ENCODE assay signal across 29 mouse cellular contexts in the genomic region with DNA sequence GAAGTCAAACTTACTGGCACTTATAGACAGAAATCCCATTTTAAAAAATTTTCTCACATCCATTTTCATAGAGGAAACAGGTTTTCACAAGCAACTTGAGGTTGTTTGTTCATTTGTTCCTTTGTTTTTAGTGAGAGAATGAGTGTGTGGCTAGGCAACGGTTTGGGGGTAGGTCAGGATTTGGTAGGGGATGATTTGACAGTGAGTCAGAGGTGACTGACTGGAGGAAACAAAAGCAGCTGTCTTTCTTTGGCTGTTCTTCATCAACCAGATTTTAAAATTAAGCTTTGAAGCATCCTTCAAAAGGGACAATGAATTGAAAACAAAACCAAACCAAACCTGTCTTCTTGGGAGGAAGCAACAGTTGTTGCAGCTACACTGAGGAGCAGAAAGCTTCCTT. TPM values are rescaled to one million over a fixed set of nuclear protein-coding genes. Genes with fewer than 3 reads are reported as not detected.
DNase-seq lines count a peak whose midpoint lies in the region; ATAC-seq and TF ChIP-seq lines count a peak whose summit lies in the region.
"Had no signal": no experiment of that assay in that cellular context is flagged by ENCODE, and none has a peak within 500 bp of the region (broad histone marks: within the 10 kb centered on the region; RNA-seq: fewer than 3 reads in every experiment).

No protein-coding gene starts in this region.

- no peak overlapping the region for H3K9ac ChIP-seq in CH12.LX (ENCODE audit: insufficient read depth, low read depth)
- H3K9ac ChIP-seq in lung, postnatal 0 days (replicated peaks; ENCODE audit: low read depth): no peak overlapping the region
- H3K9ac ChIP-seq: embryonic facial prominence, embryonic 13.5 days; embryonic facial prominence, embryonic 15.5 days; forebrain, embryonic 12.5 days had no signal

- TF ChIP-seq POLR2A in CH12.LX (IDR thresholded peaks at IDR 0.05; ENCODE audit: low read depth, low read length): no peak

- no peak for TF ChIP-seq EP300 in CH12.LX (IDR thresholded peaks at IDR 0.05; ENCODE audit: low read length)
- TF ChIP-seq EP300 in lung, postnatal 0 days (IDR thresholded peaks at IDR 0.05): no peak

- H3K27ac ChIP-seq in gastrocnemius, adult 2 months: peak overlapping the region; percentile 61
- no peak overlapping the region for H3K27ac ChIP-seq in CH12.LX (ENCODE audit: insufficient read depth, low read depth)
- no peak overlapping the region for H3K27ac ChIP-seq in limb, embryonic 10.5 days
- no peak overlapping the region for H3K27ac ChIP-seq in lung, postnatal 0 days (ENCODE audit: low read length)
- H3K27ac ChIP-seq: embryonic facial prominence, embryonic 13.5 days; embryonic facial prominence, embryonic 15.5 days; forebrain, embryonic 10.5 days; forebrain, embryonic 12.5 days had no signal

- dilution Hi-C loops in CH12.LX (cut with MboI; ENCODE audit: extremely low pct_ligation_motif_present, extremely low pct_unique_long_range_greater_than_20kb, low sequenced_read_pairs): no loop called here

- H3K4me2 ChIP-seq in CH12.LX (ENCODE audit: insufficient read depth, low read depth, poor library complexity, severe bottlenecking): peak overlapping the region; percentile 18; the same call in 1 of the 2 replicates
- H3K4me2 ChIP-seq in lung, postnatal 0 days (replicated peaks; ENCODE audit: low read depth, low read length): no peak overlapping the region
- H3K4me2 ChIP-seq: embryonic facial prominence, embryonic 13.5 days; embryonic facial prominence, embryonic 15.5 days; forebrain, embryonic 12.5 days had no signal

- no peak overlapping the region for H3K4me3 ChIP-seq in gastrocnemius, adult 2 months
- H3K4me3 ChIP-seq in CH12.LX (replicated peaks in 1 of 3; ENCODE audit: low read depth in 2 of 3, low read length in 2 of 3, poor library complexity in 1 of 3): no peak overlapping the region
- H3K4me3 ChIP-seq in limb, embryonic 10.5 days: no peak overlapping the region
- no peak overlapping the region for H3K4me3 ChIP-seq in lung, postnatal 0 days (ENCODE audit: low read depth, low read length)
- H3K4me3 ChIP-seq: embryonic facial prominence, embryonic 13.5 days; embryonic facial prominence, embryonic 15.5 days; erythroblast, embryonic 14.5 days; forebrain, embryonic 10.5 days; forebrain, embryonic 12.5 days had no signal

- H3K27me3 ChIP-seq in CH12.LX (replicated peaks): no peaks in the 10 kb centered on the region
- no peaks in the 10 kb centered on the region for H3K27me3 ChIP-seq in limb, embryonic 10.5 days (ENCODE audit: low read depth, poor library complexity, severe bottlenecking)
- no peaks in the 10 kb centered on the region for H3K27me3 ChIP-seq in lung, postnatal 0 days (replicated peaks; ENCODE audit: insufficient read depth, low read length)
- H3K27me3 ChIP-seq: embryonic facial prominence, embryonic 13.5 days; embryonic facial prominence, embryonic 15.5 days; forebrain, embryonic 12.5 days had no signal

- H3K36me3 ChIP-seq in CH12.LX (replicated peaks in 1 of 2; ENCODE audit: control insufficient read depth in 1 of 2, insufficient read depth in 1 of 2, low read length in 1 of 2): no peaks in the 10 kb centered on the region
- no peaks in the 10 kb centered on the region for H3K36me3 ChIP-seq in limb, embryonic 10.5 days
- no peaks in the 10 kb centered on the region for H3K36me3 ChIP-seq in lung, postnatal 0 days (ENCODE audit: insufficient read depth, low read length)
- H3K36me3 ChIP-seq: embryonic facial prominence, embryonic 13.5 days; embryonic facial prominence, embryonic 15.5 days; forebrain, embryonic 10.5 days; forebrain, embryonic 12.5 days had no signal

- peaks cover 6% of the 10 kb centered on the region for H3K9me3 ChIP-seq in CH12.LX (replicated peaks; ENCODE audit: low read length)
- no peaks in the 10 kb centered on the region for H3K9me3 ChIP-seq in limb, embryonic 10.5 days (replicated peaks)
- no peaks in the 10 kb centered on the region for H3K9me3 ChIP-seq in lung, postnatal 0 days (ENCODE audit: low read length)
- H3K9me3 ChIP-seq: embryonic facial prominence, embryonic 13.5 days; embryonic facial prominence, embryonic 15.5 days; forebrain, embryonic 10.5 days; forebrain, embryonic 12.5 days had no signal

- in situ Hi-C loops in CH12.LX (cut with MboI; ENCODE audit: low pct_ligation_motif_present, low pct_unique_long_range_greater_than_20kb, low sequenced_read_pairs): no loop called here

- no peak for TF ChIP-seq CTCF in gastrocnemius, adult 2 months (IDR thresholded peaks at IDR 0.05)
- no peak for TF ChIP-seq CTCF in CH12.LX (conservative IDR thresholded peaks at IDR 0.05 in 1 of 2, IDR thresholded peaks at IDR 0.05 in 1 of 2; ENCODE audit: low read depth in 2 of 2, low read length in 2 of 2)
- TF ChIP-seq CTCF in lung, postnatal 0 days (IDR thresholded peaks at IDR 0.05): no peak

- no peak for DNase-seq in gastrocnemius, adult 2 months
- no peak for DNase-seq in gastrocnemius, postnatal 10 days
- DNase-seq in CH12.LX (ENCODE audit: extremely low read depth): no peak
- peak; percentile 19 for DNase-seq in NIH3T3 (ENCODE audit: low read depth)
- DNase-seq in limb, embryonic 10.5 days (ENCODE audit: low spot score): no peak
- no peak for DNase-seq in urinary bladder, postnatal 14 days (ENCODE audit: low spot score)
- DNase-seq in lung, postnatal 0 days (ENCODE audit: low spot score): no peak
- DNase-seq: adrenal gland, adult 2 months; adrenal gland, postnatal 10 days; adrenal gland, postnatal 25 days; cerebellum, adult 11 months; cerebellum, adult 18-20 months; cerebellum, adult 8-10 months; cerebellum, adult 9-11 months; cerebellum, postnatal 14 days; cerebellum, postnatal 36 days; embryo, embryonic 11 days had no signal

- H3K4me1 ChIP-seq in CH12.LX (ENCODE audit: control insufficient read depth in 1 of 2, insufficient read depth in 2 of 2): no peaks in the 10 kb centered on the region
- no peaks in the 10 kb centered on the region for H3K4me1 ChIP-seq in limb, embryonic 10.5 days
- no peaks in the 10 kb centered on the region for H3K4me1 ChIP-seq in lung, postnatal 0 days (ENCODE audit: insufficient read depth, low read depth, low read length)
- H3K4me1 ChIP-seq: embryonic facial prominence, embryonic 13.5 days; embryonic facial prominence, embryonic 15.5 days; forebrain, embryonic 10.5 days; forebrain, embryonic 12.5 days had no signal

- no peak for ATAC-seq in lung, postnatal 0 days
- ATAC-seq: CD4-positive, CD25-positive, alpha-beta regulatory T cell, adult 4 months; forebrain, embryonic 14.5 days; forebrain, embryonic 16.5 days had no signal

- intact Hi-C loops in gastrocnemius, adult 2 months (cut with DNase I): no loop called here

- WGBS in limb, embryonic 10.5 days: 79% methylated on average over 1 of the region's 1 CpGs
- WGBS in lung, postnatal 0 days: 42% methylated on average over 1 of the region's 1 CpGs

- H3K79me2 ChIP-seq in CH12.LX (replicated peaks; ENCODE audit: control insufficient read depth, extremely low read depth, insufficient read depth, poor library complexity, severe bottlenecking): no peaks in the 10 kb centered on the region

- TF ChIP-seq RAD21 in CH12.LX (IDR thresholded peaks at IDR 0.05; ENCODE audit: low read depth, low read length): no peak

TF ChIP-seq in CH12.LX, 34 proteins besides CTCF, POLR2A, EP300 and RAD21:
- TF ChIP-seq GABPA (IDR thresholded peaks at IDR 0.05; ENCODE audit: insufficient replicate concordance, low read depth, low read length): no peak

RNA-seq across cellular contexts. Expression of gene Myh1, which starts 0.5 kb away (rescaled TPM):
- 1,000 to 10,000 TPM; 1,466 to 5,880 TPM for total RNA-seq in gastrocnemius, adult 2 months (2021)
- total RNA-seq in gastrocnemius, postnatal 10 days (2021): 1,000 to 10,000 TPM; 4,609 to 4,620 TPM
- total RNA-seq in CH12.LX (2012; rRNA removed) (0.04 TPM in 2 replicates), CH12.LX (2014; rRNA removed) (0.04 TPM in 1 of 2 replicates, not detected in the other)
- polyA plus RNA-seq in CH12.LX (2012; ENCODE audit: insufficient read length, low read depth): 0.04 TPM in 1 of 2 replicates, not detected in the other
- 0.05 TPM in 1 of 2 replicates, not detected in the other for polyA plus RNA-seq in limb, embryonic 10.5 days (2016; fragmentation: Nextera tagmentation; extraction: Ambion mirVana)
- polyA plus RNA-seq in lung, postnatal 0 days (2015; fragmentation: Nextera tagmentation; extraction: Ambion mirVana): 0.02 TPM in 1 of 2 replicates, not detected in the other
- total RNA-seq: common myeloid progenitor, adult 5-6 weeks; MEL had no signal
- polyA plus RNA-seq: adrenal gland, adult 2 months; CD4-positive, CD25-positive, alpha-beta regulatory T cell, adult 4 months; erythroblast, embryonic 14.5 days; forebrain, embryonic 10.5 days; forebrain, embryonic 12.5 days; forebrain, embryonic 16.5 days had no signal

RNA-seq across cellular contexts. Expression of gene Myh2, which starts 28.5 kb away (rescaled TPM):
- total RNA-seq in gastrocnemius, adult 2 months (2021): 1,000 to 10,000 TPM; 1,238 to 3,712 TPM
- total RNA-seq in gastrocnemius, postnatal 10 days (2021): 1,000 to 10,000 TPM; 1,145 to 1,256 TPM
- total RNA-seq in CH12.LX (2012; rRNA removed) (0.08 TPM in 2 replicates), CH12.LX (2014; rRNA removed) (0.04 TPM in 1 of 2 replicates, not detected in the other)
- 0.04 TPM in 1 of 2 replicates, not detected in the other for polyA plus RNA-seq in CH12.LX (2012; ENCODE audit: insufficient read length, low read depth)
- polyA plus RNA-seq in limb, embryonic 10.5 days (2016; fragmentation: Nextera tagmentation; extraction: Ambion mirVana): not detected in 2 replicates
- not detected in 2 replicates for polyA plus RNA-seq in lung, postnatal 0 days (2015; fragmentation: Nextera tagmentation; extraction: Ambion mirVana)
- total RNA-seq: adrenal gland, adult 2 months; adrenal gland, postnatal 25 days; common myeloid progenitor, adult 5-6 weeks; ES-E14; MEL had no signal
- polyA plus RNA-seq: adrenal gland, adult 2 months; CD4-positive, CD25-positive, alpha-beta regulatory T cell, adult 4 months; embryonic facial prominence, embryonic 11.5 days; erythroblast, embryonic 14.5 days; forebrain, embryonic 10.5 days had no signal

RNA-seq across cellular contexts. Expression of gene Myh4, which starts 38.5 kb away (rescaled TPM):
- total RNA-seq in gastrocnemius, adult 2 months (2021): over 10,000 TPM; 14,648 to 28,741 TPM
- over 10,000 TPM; 17,280 to 21,084 TPM for total RNA-seq in gastrocnemius, postnatal 10 days (2021)
- 0.04 TPM in 2 replicates for total RNA-seq in CH12.LX (2012; rRNA removed)
- total RNA-seq in CH12.LX (2014; rRNA removed): not detected in 2 replicates
- not detected in 2 replicates for polyA plus RNA-seq in CH12.LX (2012; ENCODE audit: insufficient read length, low read depth)
- polyA plus RNA-seq in limb, embryonic 10.5 days (2016; fragmentation: Nextera tagmentation; extraction: Ambion mirVana): not detected in 2 replicates
- polyA plus RNA-seq in lung, postnatal 0 days (2015; fragmentation: Nextera tagmentation; extraction: Ambion mirVana): not detected in 2 replicates
- total RNA-seq: adrenal gland, adult 2 months; adrenal gland, postnatal 25 days; common myeloid progenitor, adult 5-6 weeks; MEL had no signal
- polyA plus RNA-seq: adrenal gland, adult 2 months; CD4-positive, CD25-positive, alpha-beta regulatory T cell, adult 4 months; erythroblast, embryonic 14.5 days; forebrain, embryonic 10.5 days; forebrain, embryonic 12.5 days had no signal

Comparison
In these comparisons a context has a peak if more than half of its experiments do, and no peak if none do; other contexts are left out.
1. RNA of gene Myh1, which starts 0.5 kb away (total RNA-seq): 1,466 to 5,880 TPM in gastrocnemius, adult 2 months and 4,609 to 4,620 TPM in gastrocnemius, postnatal 10 days; 0.04 TPM in CH12.LX; every median in the first group is over 1,000 times any median in the second.
2. RNA of gene Myh2, which starts 28.5 kb away (total RNA-seq): 1,238 to 3,712 TPM in gastrocnemius, adult 2 months and 1,145 to 1,256 TPM in gastrocnemius, postnatal 10 days; 0.04 to 0.08 TPM in CH12.LX; every median in the first group is over 1,000 times any median in the second.
3. RNA of gene Myh4, which starts 38.5 kb away (total RNA-seq): 14,648 to 28,741 TPM in gastrocnemius, adult 2 months and 17,280 to 21,084 TPM in gastrocnemius, postnatal 10 days; 0.04 TPM in CH12.LX; every median in the first group is over 1,000 times any median in the second.